Mouse (Mus musculus) activated CD4-positive, CD25-positive, alpha-beta regulatory T cell, adult 4 months (primary cell): ENCODE data around the gene Ank. TPM values are rescaled to one million over a fixed set of nuclear protein-coding genes. Genes with fewer than 3 reads are reported as not detected.

ENCODE experiments used
- ATAC-seq: one replicate; pipeline ENCODE4 v1.8.0; 2017
- polyA plus RNA-seq, 2 experiments: library from polyadenylated mRNA; unstranded; fragments of 100-300 nt; shearing (Covaris generic); gene quantifications; one replicate each; pipeline ENCODE4 v1.2.1; 2017

The Ank gene
- polyA plus RNA-seq, 2 experiments from 2014 or later: 11.4 to 12.1 TPM

- ATAC-seq: peak; percentile 72
Observed at GRCm38 (mm10) chr15:27577915-27578780, 111.7 kb downstream of the Ank start.

GRCm38 (mm10) chr15:27578918-27579317, 112.4 kb downstream of the Ank start:
- ATAC-seq: no peak

- ATAC-seq: no peak
Observed at GRCm38 (mm10) chr15:27579853-27580252, 113.4 kb downstream of the Ank start.

- no peak for ATAC-seq
Observed at GRCm38 (mm10) chr15:27580771-27581170, 114.3 kb downstream of the Ank start.

GRCm38 (mm10) chr15:27581640-27582039, 115.2 kb downstream of the Ank start:
- ATAC-seq: no peak

- ATAC-seq: no peak
Observed at GRCm38 (mm10) chr15:27582428-27582827, 116.0 kb downstream of the Ank start.

GRCm38 (mm10) chr15:27583042-27583441, 116.6 kb downstream of the Ank start:
- ATAC-seq: no peak

- no peak for ATAC-seq
Observed at GRCm38 (mm10) chr15:27583620-27584019, 117.1 kb downstream of the Ank start.

- no peak for ATAC-seq
Observed at GRCm38 (mm10) chr15:27585466-27586092, 119.1 kb downstream of the Ank start.

- no peak for ATAC-seq
Observed at GRCm38 (mm10) chr15:27586093-27586480, 119.6 kb downstream of the Ank start.

- ATAC-seq: peak; percentile 51
Observed at GRCm38 (mm10) chr15:27588087-27588826, 121.8 kb downstream of the Ank start.

- no peak for ATAC-seq
Observed at GRCm38 (mm10) chr15:27590812-27591211, 124.3 kb downstream of the Ank start.

GRCm38 (mm10) chr15:27592620-27593320, 126.3 kb downstream of the Ank start:
- no peak for ATAC-seq

- no peak for ATAC-seq
Observed at GRCm38 (mm10) chr15:27593717-27594116, 127.2 kb downstream of the Ank start.

GRCm38 (mm10) chr15:27594973-27595372, 128.5 kb downstream of the Ank start:
- no peak for ATAC-seq

GRCm38 (mm10) chr15:27595560-27595959, 129.1 kb downstream of the Ank start:
- no peak for ATAC-seq

- peak; percentile 94 for ATAC-seq
Observed at GRCm38 (mm10) chr15:27596463-27597140, 130.1 kb downstream of the Ank start.

GRCm38 (mm10) chr15:27597516-27597915, 131.0 kb downstream of the Ank start:
- ATAC-seq: no peak

GRCm38 (mm10) chr15:27598786-27599385, 132.4 kb downstream of the Ank start:
- ATAC-seq: no peak

- ATAC-seq: no peak
Observed at GRCm38 (mm10) chr15:27600524-27600923, 134.0 kb downstream of the Ank start.

GRCm38 (mm10) chr15:27604558-27604957, 138.1 kb downstream of the Ank start:
- ATAC-seq: no peak

GRCm38 (mm10) chr15:27605252-27605651, 138.8 kb downstream of the Ank start:
- ATAC-seq: peak; percentile 65
